Mouse (Mus musculus): ENCODE data around the gene Slc5a1.
A peak's percentile ranks its signal among the peaks of the same experiment; 100 is the strongest.

Slc5a1 gene

GRCm38 (mm10) chr5:33104025-33104481 lies at the start of gene Slc5a1:
Gene Slc5a1 (plus strand): TSS chr5:33104219.
- DNase-seq (ENCODE audit: low spot score) = peak; percentile 13

- DNase-seq (ENCODE audit: low spot score) = no peak
Observed at GRCm38 (mm10) chr5:33056126-33056765, 47.8 kb upstream of the Slc5a1 start.

- no peak for DNase-seq (ENCODE audit: low spot score)
Observed at GRCm38 (mm10) chr5:33070071-33070470, 33.9 kb upstream of the Slc5a1 start.

GRCm38 (mm10) chr5:33076490-33077191 lies 27.4 kb upstream of the Slc5a1 start:
- DNase-seq (ENCODE audit: low spot score) = no peak

GRCm38 (mm10) chr5:33082896-33083295 lies 21.1 kb upstream of the Slc5a1 start:
- DNase-seq (ENCODE audit: low spot score) = no peak

GRCm38 (mm10) chr5:33084599-33084998 lies 19.4 kb upstream of the Slc5a1 start:
- DNase-seq (ENCODE audit: low spot score) = no peak

- no peak for DNase-seq (ENCODE audit: low spot score)
Observed at GRCm38 (mm10) chr5:33091342-33091741, 12.7 kb upstream of the Slc5a1 start.

- no peak for DNase-seq (ENCODE audit: low spot score)
Observed at GRCm38 (mm10) chr5:33095315-33095714, 8.7 kb upstream of the Slc5a1 start.

- DNase-seq (ENCODE audit: low spot score) = no peak
Observed at GRCm38 (mm10) chr5:33102369-33103055, 1.5 kb upstream of the Slc5a1 start.

GRCm38 (mm10) chr5:33104876-33105275 lies 857 bp downstream of the Slc5a1 start:
- DNase-seq (ENCODE audit: low spot score) = no peak

GRCm38 (mm10) chr5:33105660-33106059 lies 1.6 kb downstream of the Slc5a1 start:
- DNase-seq (ENCODE audit: low spot score) = no peak

GRCm38 (mm10) chr5:33107056-33107455 lies 3.0 kb downstream of the Slc5a1 start:
- no peak for DNase-seq (ENCODE audit: low spot score)

- no peak for DNase-seq (ENCODE audit: low spot score)
Observed at GRCm38 (mm10) chr5:33107778-33108405, 3.9 kb downstream of the Slc5a1 start.

- no peak for DNase-seq (ENCODE audit: low spot score)
Observed at GRCm38 (mm10) chr5:33121871-33122315, 17.9 kb downstream of the Slc5a1 start.

- DNase-seq (ENCODE audit: low spot score) = no peak
Observed at GRCm38 (mm10) chr5:33123658-33124057, 19.6 kb downstream of the Slc5a1 start.

- DNase-seq (ENCODE audit: low spot score) = no peak
Observed at GRCm38 (mm10) chr5:33125318-33125717, 21.3 kb downstream of the Slc5a1 start.

- no peak for DNase-seq (ENCODE audit: low spot score)
Observed at GRCm38 (mm10) chr5:33134132-33134531, 30.1 kb downstream of the Slc5a1 start.

- DNase-seq (ENCODE audit: low spot score) = no peak
Observed at GRCm38 (mm10) chr5:33135611-33136010, 31.6 kb downstream of the Slc5a1 start.

GRCm38 (mm10) chr5:33142790-33143455 lies 38.9 kb downstream of the Slc5a1 start:
- no peak for DNase-seq (ENCODE audit: low spot score)

- DNase-seq (ENCODE audit: low spot score) = no peak
Observed at GRCm38 (mm10) chr5:33144025-33144424, 40.0 kb downstream of the Slc5a1 start.

GRCm38 (mm10) chr5:33146837-33147236 lies 42.8 kb downstream of the Slc5a1 start:
- no peak for DNase-seq (ENCODE audit: low spot score)

- no peak for DNase-seq (ENCODE audit: low spot score)
Observed at GRCm38 (mm10) chr5:33147691-33148090, 43.7 kb downstream of the Slc5a1 start.
